Mouse (Mus musculus) gastrocnemius, postnatal 14 days (tissue): Measurements from ENCODE around the gene Spocd1. TPM values are rescaled to one million over a fixed set of nuclear protein-coding genes. Genes with fewer than 3 reads are reported as not detected.
"Not testable (repeated sequence)": the region's sequence is repeated elsewhere in the genome, so short reads cannot be mapped to it uniquely, and the experiment has no call there.

Experiments
- DNase-seq: peaks from one replicate; pipeline ENCODE4 v3.0.0; 2021; ENCODE audit warnings: mixed read lengths
- intact Hi-C: fragments of 180-260 bp; cut with DNase I; formaldehyde crosslinking; loops from one replicate; pipeline ENCODE4 v1.15.1; 2025; ENCODE audit warnings: low total_unique reads
- long read RNA-seq, 2 experiments: library from polyadenylated mRNA; stranded (forward); transcript quantifications; one replicate each; pipeline ENCODE4 v2.0.0; 2021
- total RNA-seq, 2 experiments: library from RNA; stranded (reverse); gene quantifications; 2 replicates each; pipeline ENCODE4 v1.2.3; 2021

The Spocd1 gene
- total RNA-seq: not detected
- long read RNA-seq, experiment 1: 0 reads
- long read RNA-seq, experiment 2: 0 reads

- no peak for DNase-seq
- intact Hi-C loops: loop anchor here (2.0 kb wide), 1 partner anchor 144 kb away; no protein-coding TSS in a partner anchor
Observed at GRCm38 (mm10) chr4:129928949-129929348, at the start of gene Spocd1. Gene Spocd1, plus strand, starts transcription at chr4:129929249.

- intact Hi-C loops: no loop called here
- no peak for DNase-seq
Observed at GRCm38 (mm10) chr4:129880615-129881014, 48.4 kb upstream of the Spocd1 start.

- intact Hi-C loops: no loop called here
- DNase-seq: no peak
Observed at GRCm38 (mm10) chr4:129881661-129882060, 47.4 kb upstream of the Spocd1 start.

- DNase-seq: peak; percentile 47
Observed at GRCm38 (mm10) chr4:129882555-129883293, 46.3 kb upstream of the Spocd1 start.

GRCm38 (mm10) chr4:129884041-129884930, 44.8 kb upstream of the Spocd1 start:
- intact Hi-C loops: no loop called here
- DNase-seq: no peak

More at GRCm38 (mm10) chr4:129882555-129883293, 46.3 kb upstream of the Spocd1 start:
- intact Hi-C loops: no loop called here

- intact Hi-C loops: no loop called here
- DNase-seq: no peak
Observed at GRCm38 (mm10) chr4:129889661-129890060, 39.4 kb upstream of the Spocd1 start.

GRCm38 (mm10) chr4:129890094-129890493, 39.0 kb upstream of the Spocd1 start:
- intact Hi-C loops: no loop called here
- DNase-seq: no peak

- no peak for DNase-seq
- intact Hi-C loops: no loop called here
Observed at GRCm38 (mm10) chr4:129894861-129895260, 34.2 kb upstream of the Spocd1 start.

GRCm38 (mm10) chr4:129898815-129899214, 30.2 kb upstream of the Spocd1 start:
- DNase-seq, intact Hi-C loops: not testable (repeated sequence)

GRCm38 (mm10) chr4:129902394-129902793, 26.7 kb upstream of the Spocd1 start:
- intact Hi-C loops: no loop called here
- DNase-seq: no peak

GRCm38 (mm10) chr4:129903577-129903976, 25.5 kb upstream of the Spocd1 start:
- no peak for DNase-seq

GRCm38 (mm10) chr4:129905032-129905431, 24.0 kb upstream of the Spocd1 start:
- intact Hi-C loops: no loop called here
- no peak for DNase-seq

More at GRCm38 (mm10) chr4:129903577-129903976, 25.5 kb upstream of the Spocd1 start:
- intact Hi-C loops: no loop called here

- intact Hi-C loops: no loop called here
- no peak for DNase-seq
Observed at GRCm38 (mm10) chr4:129906016-129906415, 23.0 kb upstream of the Spocd1 start.

GRCm38 (mm10) chr4:129908836-129909235, 20.2 kb upstream of the Spocd1 start:
- no peak for DNase-seq
- intact Hi-C loops: no loop called here

- intact Hi-C loops: no loop called here
- no peak for DNase-seq
Observed at GRCm38 (mm10) chr4:129909261-129909731, 19.8 kb upstream of the Spocd1 start.

GRCm38 (mm10) chr4:129912998-129913397, 16.1 kb upstream of the Spocd1 start:
- intact Hi-C loops: no loop called here

GRCm38 (mm10) chr4:129913761-129914644, 15.0 kb upstream of the Spocd1 start:
- intact Hi-C loops: no loop called here
- DNase-seq: no peak

More at GRCm38 (mm10) chr4:129912998-129913397, 16.1 kb upstream of the Spocd1 start:
- DNase-seq: no peak

- intact Hi-C loops: no loop called here
- DNase-seq: no peak
Observed at GRCm38 (mm10) chr4:129914686-129915085, 14.4 kb upstream of the Spocd1 start.

GRCm38 (mm10) chr4:129915349-129915988, 13.6 kb upstream of the Spocd1 start:
- intact Hi-C loops: no loop called here
- no peak for DNase-seq
